Mouse (Mus musculus) G1E (cell line): ENCODE results near the gene Rai1. TPM values are rescaled to one million over a fixed set of nuclear protein-coding genes. Genes with fewer than 3 reads are reported as not detected.

Experiments used
- ATAC-seq: 2 replicates; pipeline ENCODE4 v1.8.0; 2016; ENCODE audit warnings: mild to moderate bottlenecking; ENCODE audit not compliant: insufficient number of reproducible peaks, poor library complexity, low FRiP score, severe bottlenecking; ENCODE audit errors: extremely low read depth
- DNase-seq: peaks from one replicate; pipeline ENCODE4 v3.0.0; 2012; ENCODE audit warnings: low spot score
- H3K27me3 ChIP-seq: 2 replicates; pipeline ENCODE4 v1.6.1; 2012; ENCODE audit warnings: mild to moderate bottlenecking, low read length, inconsistent platforms; ENCODE audit not compliant: insufficient read depth
- H3K36me3 ChIP-seq: replicated peaks from 2 replicates; pipeline ENCODE3; 2012; ENCODE audit warnings: mild to moderate bottlenecking, inconsistent platforms
- H3K4me1 ChIP-seq: 2 replicates; pipeline ENCODE4 v1.6.1; 2012; ENCODE audit warnings: low read depth, low read length, inconsistent platforms, mixed read lengths; ENCODE audit not compliant: insufficient read depth
- H3K4me3 ChIP-seq: 2 replicates; pipeline ENCODE4 v1.5.1; 2012; ENCODE audit warnings: low read depth, mild to moderate bottlenecking, inconsistent platforms, low read length, moderate library complexity, mixed read lengths
- H3K9me3 ChIP-seq: replicated peaks from 2 replicates; pipeline ENCODE4 v1.6.1; 2012; ENCODE audit warnings: inconsistent platforms
- CTCF ChIP-seq: IDR thresholded peaks from 2 replicates; pipeline ENCODE4 v1.5.1; 2012; ENCODE audit warnings: low read depth, low read length, inconsistent platforms, mixed read lengths
- GATA1 ChIP-seq: IDR thresholded peaks from 2 replicates; pipeline ENCODE4 v1.6.1; 2012; ENCODE audit warnings: borderline replicate concordance, low read length, inconsistent platforms, mixed read lengths
- GATA2 ChIP-seq: IDR thresholded peaks from 2 replicates; pipeline ENCODE4 v1.6.1; 2012; ENCODE audit warnings: low read depth, low read length, inconsistent platforms, borderline replicate concordance
- POLR2AphosphoS5 ChIP-seq: IDR thresholded peaks from 2 replicates; pipeline ENCODE4 v1.6.1; 2012; ENCODE audit warnings: low read depth, low read length, inconsistent platforms; ENCODE audit not compliant: insufficient replicate concordance
- TAL1 ChIP-seq: conservative IDR thresholded peaks from 2 replicates; pipeline ENCODE4 v1.6.1; 2012; ENCODE audit warnings: low read depth, low read length, inconsistent platforms, mixed read lengths
- polyA plus RNA-seq: library from polyadenylated mRNA; stranded (reverse); fragments of >175 nt; gene quantifications from 2 replicates; pipeline ENCODE4 v1.2.3, GENCODE M21; 2012
- total RNA-seq, 2 experiments: library from RNA; stranded (forward) in 1 of 2; stranded (reverse) in 1 of 2; fragments of 200-1000 nt in 1 of 2; fragments of >200 nt in 1 of 2; fragmentation: Nextera tagmentation in 1 of 2; gene quantifications; 2 replicates each; pipeline ENCODE4 v1.2.3; 2014 to 2017

Rai1 gene
- total and polyA plus RNA-seq, 3 experiments, result 10.3 to 107 (median 77.4) TPM

- H3K4me3 ChIP-seq, result no peak overlapping the region
- TF ChIP-seq TAL1 (no peak), POLR2AphosphoS5 (no peak), GATA2 (no peak)
- peaks cover 36% of the 10 kb centered on the region for H3K36me3 ChIP-seq
- no peak for DNase-seq
- H3K4me1 ChIP-seq, result peaks cover 8% of the 10 kb centered on the region
- no peaks in the 10 kb centered on the region; the same call in 1 of the 2 replicates for H3K27me3 ChIP-seq
- ATAC-seq, result no peak
- H3K9me3 ChIP-seq, result no peaks in the 10 kb centered on the region
These were observed 125.7 kb downstream of the Rai1 start for GRCm38 (mm10) chr11:60230512-60230911.

GRCm38 (mm10) chr11:60231326-60231725 lies 126.5 kb downstream of the Rai1 start:
- no peak for DNase-seq
- H3K9me3 ChIP-seq, result no peaks in the 10 kb centered on the region
- H3K4me3 ChIP-seq, result no peak overlapping the region
- TF ChIP-seq GATA1 (no peak), CTCF (no peak)
- H3K4me1 ChIP-seq, result peaks cover 8% of the 10 kb centered on the region
- no peaks in the 10 kb centered on the region; the same call in 1 of the 2 replicates for H3K27me3 ChIP-seq
- H3K36me3 ChIP-seq, result peaks cover 39% of the 10 kb centered on the region
- no peak for ATAC-seq

GRCm38 (mm10) chr11:60231951-60232350 lies 127.1 kb downstream of the Rai1 start:
- ATAC-seq (no peak), DNase-seq (no peak)
- Histone ChIP-seq H3K36me3 (peaks cover 40% of the 10 kb centered on the region), H3K27me3 (no peaks in the 10 kb centered on the region; the same call in 1 of the 2 replicates), H3K9me3 (no peaks in the 10 kb centered on the region), H3K4me1 (peaks cover 8% of the 10 kb centered on the region), H3K4me3 (no peak overlapping the region)
- TF ChIP-seq GATA2, result no peak
- no peak for TF ChIP-seq GATA1
- TF ChIP-seq TAL1, result no peak
- no peak for TF ChIP-seq CTCF
- TF ChIP-seq POLR2AphosphoS5, result no peak

GRCm38 (mm10) chr11:60232441-60233058 lies 127.7 kb downstream of the Rai1 start:
- DNase-seq (no peak), ATAC-seq (no peak)
- Histone ChIP-seq H3K4me1 (peaks cover 8% of the 10 kb centered on the region), H3K9me3 (no peaks in the 10 kb centered on the region), H3K4me3 (no peak overlapping the region), H3K27me3 (no peaks in the 10 kb centered on the region; the same call in 1 of the 2 replicates), H3K36me3 (peaks cover 39% of the 10 kb centered on the region)
- TF ChIP-seq CTCF (no peak), GATA2 (no peak), GATA1 (no peak), POLR2AphosphoS5 (no peak), TAL1 (no peak)

- TF ChIP-seq TAL1 (no peak), CTCF (no peak), GATA2 (no peak), GATA1 (no peak), POLR2AphosphoS5 (no peak)
- no peak for ATAC-seq
- no peak for DNase-seq
- no peaks in the 10 kb centered on the region for H3K9me3 ChIP-seq
- peaks cover 38% of the 10 kb centered on the region for H3K36me3 ChIP-seq
- peaks cover 8% of the 10 kb centered on the region for H3K4me1 ChIP-seq
- no peaks in the 10 kb centered on the region for H3K27me3 ChIP-seq
- no peak overlapping the region for H3K4me3 ChIP-seq
These were observed 128.4 kb downstream of the Rai1 start for GRCm38 (mm10) chr11:60233235-60233634.

GRCm38 (mm10) chr11:60235351-60235750 lies 130.5 kb downstream of the Rai1 start:
- Histone ChIP-seq H3K9me3 (no peaks in the 10 kb centered on the region), H3K4me1 (peaks cover 6% of the 10 kb centered on the region), H3K36me3 (peaks cover 26% of the 10 kb centered on the region), H3K4me3 (no peak overlapping the region), H3K27me3 (no peaks in the 10 kb centered on the region)
- no peak for ATAC-seq
- DNase-seq, result no peak
- TF ChIP-seq POLR2AphosphoS5 (no peak), GATA1 (no peak), GATA2 (no peak), TAL1 (no peak), CTCF (no peak)

- no peak overlapping the region for H3K4me3 ChIP-seq
- TF ChIP-seq POLR2AphosphoS5, result no peak
- no peak for TF ChIP-seq TAL1
- no peak for TF ChIP-seq GATA1
- no peak for TF ChIP-seq CTCF
- TF ChIP-seq GATA2, result no peak
- no peaks in the 10 kb centered on the region for H3K4me1 ChIP-seq
- no peak for DNase-seq
- H3K36me3 ChIP-seq, result peaks cover 53% of the 10 kb centered on the region
- no peaks in the 10 kb centered on the region for H3K9me3 ChIP-seq
- no peak for ATAC-seq
- H3K27me3 ChIP-seq, result no peaks in the 10 kb centered on the region
These were observed 135.7 kb downstream of the Rai1 start for GRCm38 (mm10) chr11:60240509-60240908.
